Mouse (Mus musculus) brain, embryonic 14.5 days (tissue): ENCODE measurements around the gene Glt6d1. TPM values are rescaled to one million over a fixed set of nuclear protein-coding genes. Genes with fewer than 3 reads are reported as not detected.

Source experiments
- DNase-seq: peaks from one replicate; pipeline ENCODE4 v3.0.0-alpha.2; 2011; ENCODE audit warnings: low read depth
- CTCF ChIP-seq: fragments of 200-500 bp; IDR thresholded peaks from 2 replicates; pipeline ENCODE4 v1.5.1; 2012; ENCODE audit warnings: inconsistent platforms, mild to moderate bottlenecking, moderate library complexity, borderline replicate concordance; ENCODE audit not compliant: insufficient read depth, insufficient read length; ENCODE audit errors: extremely low read depth
- POLR2A ChIP-seq: fragments of 200-500 bp; IDR thresholded peaks from 2 replicates; pipeline ENCODE4 v1.6.1; 2012; ENCODE audit warnings: mild to moderate bottlenecking, inconsistent platforms, borderline replicate concordance; ENCODE audit not compliant: poor library complexity, insufficient read depth, insufficient read length, severe bottlenecking; ENCODE audit errors: extremely low read depth
- polyA plus RNA-seq: library from polyadenylated mRNA; depleted of rRNA; stranded (reverse); fragments of >200 nt; gene quantifications from 2 replicates; pipeline ENCODE4 v1.2.3, GENCODE M21; 2012

Glt6d1 gene
- polyA plus RNA-seq, 1 experiment = not detected

DNA sequence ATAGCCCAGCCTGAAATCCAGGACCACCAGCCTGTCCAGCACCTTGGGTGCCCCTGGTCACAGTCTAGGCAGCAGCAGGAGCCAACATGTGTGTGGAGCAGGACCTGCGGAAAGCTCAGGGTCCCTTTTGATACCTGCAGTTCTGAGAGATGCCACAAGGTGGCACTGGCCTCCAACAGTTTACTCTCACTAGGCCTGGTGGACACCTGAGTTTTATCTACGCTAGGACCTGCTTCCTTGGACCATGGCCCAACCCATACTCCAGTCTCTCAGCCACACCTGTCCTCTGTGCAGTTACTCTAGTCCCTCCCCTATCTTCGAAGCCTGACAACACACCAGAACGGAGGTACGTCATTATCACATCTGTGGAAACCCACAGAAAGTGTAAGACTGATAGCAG is 20.6 kb upstream of the Glt6d1 start:
- DNase-seq = peak; percentile 78
- TF ChIP-seq CTCF (peak; percentile 95), POLR2A (no peak)

DNA sequence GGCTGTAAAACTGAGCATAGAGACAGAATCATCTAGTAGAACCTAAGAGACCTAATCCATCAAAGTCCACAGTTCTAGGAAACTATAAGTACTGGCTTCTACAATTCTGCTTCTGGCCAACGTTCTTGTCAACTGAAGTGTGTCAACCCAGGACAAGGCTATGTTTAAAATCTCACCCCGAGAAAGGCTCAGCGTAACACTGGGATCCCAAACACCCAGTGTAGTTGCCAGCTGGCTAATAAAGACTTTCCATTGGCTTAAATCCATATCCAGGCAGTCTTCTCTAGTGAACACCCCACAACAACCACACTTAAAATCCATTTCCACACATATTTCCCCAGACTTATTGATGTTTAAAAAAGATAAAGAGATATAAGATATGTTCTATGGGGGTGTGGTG is 15.1 kb upstream of the Glt6d1 start:
- TF ChIP-seq POLR2A = no peak
- no peak for TF ChIP-seq CTCF
- no peak for DNase-seq

- no peak for DNase-seq
- TF ChIP-seq POLR2A (no peak), CTCF (no peak)
Observed at GRCm38 (mm10) chr2:25828344-25828947, 12.8 kb upstream of the Glt6d1 start.

GRCm38 (mm10) chr2:25824751-25825150 is 9.1 kb upstream of the Glt6d1 start:
- TF ChIP-seq CTCF (no peak), POLR2A (no peak)
- no peak for DNase-seq

DNA sequence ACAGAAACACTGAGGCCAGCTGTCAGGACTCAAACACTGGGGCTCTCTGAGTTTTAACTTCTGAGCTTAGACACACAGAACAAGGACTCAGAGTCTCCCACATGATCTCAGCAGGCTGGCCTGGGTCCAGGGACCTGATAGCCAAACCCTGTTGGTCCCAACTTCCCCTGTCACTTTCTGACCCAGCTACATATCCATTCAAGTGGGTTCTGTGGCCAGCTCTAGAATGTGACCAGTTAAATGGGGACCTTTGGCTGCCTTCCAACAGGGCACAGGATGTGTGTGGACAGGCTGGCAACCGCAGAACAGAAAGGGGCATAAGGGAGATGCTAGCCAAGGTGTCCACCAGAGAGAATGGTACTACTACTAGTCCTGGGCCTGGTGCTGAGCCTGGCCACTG is 7.2 kb upstream of the Glt6d1 start, which contains the start of gene Lcn9:
Lcn9 (plus strand) TSS at position 348 of the 400 bp plus-strand sequence.
- TF ChIP-seq CTCF = no peak
- no peak for TF ChIP-seq POLR2A
- no peak for DNase-seq

DNA sequence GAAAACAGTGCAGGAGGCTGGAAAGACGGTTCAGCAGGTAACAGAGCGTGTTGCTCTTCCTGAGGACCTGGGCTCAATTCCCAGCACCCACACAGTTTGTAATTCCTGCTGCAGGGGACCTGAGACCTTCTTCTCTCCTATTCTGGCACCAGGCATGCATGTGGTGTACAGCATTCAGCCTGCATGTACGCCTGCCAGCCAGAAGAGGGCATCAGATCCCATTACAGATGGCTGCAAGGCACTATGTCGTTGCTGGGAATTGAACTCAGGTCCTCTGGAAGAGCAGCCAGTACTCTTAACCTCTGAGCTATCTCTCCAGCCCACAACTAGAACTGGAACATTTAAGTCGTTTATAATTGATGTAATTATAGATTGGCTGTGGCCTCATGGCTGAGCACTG is 2.3 kb downstream of the Glt6d1 start:
- no peak for DNase-seq
- TF ChIP-seq POLR2A (no peak), CTCF (peak; percentile 12; the same call in 1 of the 2 replicates)

GRCm38 (mm10) chr2:25811711-25812110 is 3.9 kb downstream of the Glt6d1 start:
- no peak for TF ChIP-seq CTCF
- no peak for TF ChIP-seq POLR2A
- no peak for DNase-seq

GRCm38 (mm10) chr2:25798065-25798464 is 17.6 kb downstream of the Glt6d1 start:
- DNase-seq = no peak
- TF ChIP-seq CTCF (no peak), POLR2A (no peak)

- no peak for DNase-seq
- TF ChIP-seq CTCF = no peak
- no peak for TF ChIP-seq POLR2A
Observed at GRCm38 (mm10) chr2:25797635-25798034, 18.0 kb downstream of the Glt6d1 start.

DNA sequence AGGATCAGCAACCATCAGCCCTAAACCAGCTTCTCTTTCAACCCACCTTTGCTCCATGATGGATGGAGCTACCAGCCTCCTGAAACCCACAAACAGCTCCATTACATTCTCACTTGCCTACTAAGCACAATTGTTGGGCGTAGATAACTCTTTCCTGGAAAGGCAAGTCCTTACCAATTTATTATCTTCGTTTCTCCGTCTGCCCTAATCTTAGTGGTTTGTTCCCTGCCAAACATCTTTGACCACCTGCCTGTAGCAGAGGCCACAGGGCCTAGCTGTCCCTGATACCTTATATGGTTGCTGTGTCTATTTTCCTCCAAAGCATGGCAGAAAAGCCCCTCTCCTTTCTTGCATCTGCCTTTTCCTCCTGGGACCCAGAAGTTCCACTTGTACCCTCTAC is 26.6 kb downstream of the Glt6d1 start:
- DNase-seq = no peak
- TF ChIP-seq POLR2A (no peak), CTCF (no peak)

DNA sequence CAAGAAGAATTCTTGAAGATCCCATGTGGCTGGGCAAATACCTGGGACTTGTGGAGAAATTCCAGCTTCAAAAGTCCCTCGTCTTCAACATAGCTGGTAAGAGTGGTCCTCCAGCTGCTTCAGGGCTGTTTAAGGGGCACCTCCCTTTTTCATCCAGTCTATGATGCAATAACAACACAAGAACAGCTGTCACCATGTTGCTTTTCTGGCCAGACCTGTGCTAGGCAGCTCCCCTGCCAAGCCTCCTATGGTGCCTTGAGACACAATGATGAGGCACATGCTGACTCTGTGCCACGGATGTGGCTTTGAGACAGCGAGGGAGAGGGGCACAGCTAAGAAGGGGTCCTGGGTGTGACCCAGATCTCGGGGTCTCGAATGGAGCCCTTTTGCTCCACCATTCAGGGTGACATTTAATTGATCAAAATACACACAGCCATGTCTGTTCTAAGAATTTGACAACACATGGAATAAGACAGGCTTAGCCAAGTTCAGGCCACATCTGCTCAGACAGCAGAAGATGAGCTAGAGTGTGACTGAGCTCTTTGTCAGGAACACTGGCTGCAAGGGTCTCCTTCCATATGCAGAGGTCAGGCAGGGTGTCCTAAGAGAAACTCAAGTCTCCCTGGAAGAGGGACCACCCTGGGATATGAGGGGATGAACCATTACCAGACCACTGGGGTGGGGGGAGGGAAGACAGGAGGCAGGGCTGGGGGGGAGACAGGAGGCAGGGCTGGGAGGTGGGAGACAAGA is 29.9 kb downstream of the Glt6d1 start:
- peak; percentile 1 for DNase-seq
- TF ChIP-seq POLR2A (no peak), CTCF (no peak)

- TF ChIP-seq CTCF = no peak
- TF ChIP-seq POLR2A = no peak
- DNase-seq = no peak
Observed at GRCm38 (mm10) chr2:25781957-25782356, 33.7 kb downstream of the Glt6d1 start, which contains the start of gene Gm13539. Gm13539 (plus strand) TSS chr2:25782257.

- TF ChIP-seq CTCF = no peak
- TF ChIP-seq POLR2A = no peak
- no peak for DNase-seq
Observed at GRCm38 (mm10) chr2:25780921-25781320, 34.7 kb downstream of the Glt6d1 start.
